Mouse (Mus musculus) G1E (cell line): Measurements from ENCODE around the gene Parn.

Source experiments
- CTCF ChIP-seq: IDR thresholded peaks from 2 replicates; pipeline ENCODE4 v1.5.1; 2012; ENCODE audit warnings: low read depth, low read length, inconsistent platforms, mixed read lengths
- GATA1 ChIP-seq: IDR thresholded peaks from 2 replicates; pipeline ENCODE4 v1.6.1; 2012; ENCODE audit warnings: borderline replicate concordance, low read length, inconsistent platforms, mixed read lengths
- GATA2 ChIP-seq: IDR thresholded peaks from 2 replicates; pipeline ENCODE4 v1.6.1; 2012; ENCODE audit warnings: low read depth, low read length, inconsistent platforms, borderline replicate concordance
- POLR2AphosphoS5 ChIP-seq: IDR thresholded peaks from 2 replicates; pipeline ENCODE4 v1.6.1; 2012; ENCODE audit warnings: low read depth, low read length, inconsistent platforms; ENCODE audit not compliant: insufficient replicate concordance
- TAL1 ChIP-seq: conservative IDR thresholded peaks from 2 replicates; pipeline ENCODE4 v1.6.1; 2012; ENCODE audit warnings: low read depth, low read length, inconsistent platforms, mixed read lengths

DNA sequence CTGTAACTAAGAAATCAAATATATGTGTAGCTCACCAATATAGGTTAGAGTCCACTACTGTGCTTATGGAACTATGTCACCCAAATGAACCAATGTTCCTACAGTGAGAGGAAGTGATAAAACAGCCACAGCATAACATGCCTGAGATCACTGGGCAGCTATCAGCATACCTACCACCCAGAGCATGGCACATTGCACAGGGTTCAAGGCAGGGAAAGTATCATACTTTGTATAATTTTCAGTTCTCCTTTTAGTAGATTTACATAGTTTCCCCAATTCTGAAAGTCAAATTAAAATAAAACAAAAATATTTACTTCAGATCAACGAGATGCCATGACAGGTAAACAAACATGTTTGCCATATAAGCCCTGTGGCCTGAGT is 59.3 kb downstream of the Parn start:
- TF ChIP-seq CTCF (no peak), TAL1 (no peak), POLR2AphosphoS5 (no peak), GATA2 (no peak), GATA1 (no peak)
